Mouse (Mus musculus) cerebral cortex, adult 2 months (tissue): ENCODE results near the gene Ccl26.

Experiments used
- WGBS: fragments of 180-500 bp; shearing (Covaris S2); methylation state at CpG from one replicate; pipeline ENCODE4 v1.1.7; 2018; 5-methylcytosine and 5-hydroxymethylcytosine counted together

Gene Ccl26

GRCm38 (mm10) chr5:135563469-135563868, at the start of gene Ccl26:
Gene Ccl26, minus strand, starts transcription at chr5:135563569.
- WGBS = 84% methylated on average over 3 of the region's 3 CpGs

- 85% methylated on average over 4 of the region's 4 CpGs for whole genome bisulfite sequencing
Observed at GRCm38 (mm10) chr5:135609794-135610193, 46.4 kb upstream of the Ccl26 start.

- WGBS = 38% methylated on average over 1 of the region's 1 CpGs
Observed at GRCm38 (mm10) chr5:135607581-135607980, 44.2 kb upstream of the Ccl26 start.

- WGBS = no CpG with 5 or more reads among the region's 1 CpGs
Observed at GRCm38 (mm10) chr5:135606717-135607116, 43.3 kb upstream of the Ccl26 start.

GRCm38 (mm10) chr5:135604643-135605042, 41.3 kb upstream of the Ccl26 start:
- WGBS = no CpG with 5 or more reads among the region's 1 CpGs

- 84% methylated on average over 12 of the region's 12 CpGs for WGBS
Observed at GRCm38 (mm10) chr5:135589996-135590784, 26.8 kb upstream of the Ccl26 start.

- 86% methylated on average over 4 of the region's 4 CpGs for WGBS
Observed at GRCm38 (mm10) chr5:135587764-135588163, 24.4 kb upstream of the Ccl26 start.

- WGBS = 94% methylated on average over 8 of the region's 8 CpGs
Observed at GRCm38 (mm10) chr5:135585691-135586090, 22.3 kb upstream of the Ccl26 start.

GRCm38 (mm10) chr5:135582330-135582729, 19.0 kb upstream of the Ccl26 start:
- WGBS = 50% methylated on average over 4 of the region's 4 CpGs

GRCm38 (mm10) chr5:135579331-135579751, 16.0 kb upstream of the Ccl26 start:
- WGBS = 43% methylated on average over 10 of the region's 10 CpGs

- WGBS = 82% methylated on average over 4 of the region's 4 CpGs
Observed at GRCm38 (mm10) chr5:135576055-135576454, 12.7 kb upstream of the Ccl26 start.

GRCm38 (mm10) chr5:135573006-135573405, 9.6 kb upstream of the Ccl26 start, which contains the start of gene Ccl24:
Gene Ccl24, minus strand, starts transcription at chr5:135573049.
- 81% methylated on average over 6 of the region's 6 CpGs for WGBS

GRCm38 (mm10) chr5:135568698-135569097, 5.3 kb upstream of the Ccl26 start:
- WGBS = 39% methylated on average over 6 of the region's 6 CpGs

GRCm38 (mm10) chr5:135567556-135568265, 4.3 kb upstream of the Ccl26 start:
- 94% methylated on average over 6 of the region's 6 CpGs for WGBS

GRCm38 (mm10) chr5:135557671-135558070, 5.7 kb downstream of the Ccl26 start:
- 45% methylated on average over 3 of the region's 3 CpGs for WGBS

GRCm38 (mm10) chr5:135557051-135557450, 6.3 kb downstream of the Ccl26 start:
- WGBS = 77% methylated on average over 4 of the region's 4 CpGs

GRCm38 (mm10) chr5:135556259-135556658, 7.1 kb downstream of the Ccl26 start:
- 90% methylated on average over 3 of the region's 4 CpGs for WGBS

GRCm38 (mm10) chr5:135551591-135551990, 11.8 kb downstream of the Ccl26 start:
- 76% methylated on average over 3 of the region's 3 CpGs for WGBS

GRCm38 (mm10) chr5:135550910-135551309, 12.5 kb downstream of the Ccl26 start:
- WGBS = 28% methylated on average over 3 of the region's 3 CpGs

GRCm38 (mm10) chr5:135547990-135548389, 15.4 kb downstream of the Ccl26 start:
- WGBS = 94% methylated on average over 2 of the region's 2 CpGs

- WGBS = under 1% methylated on average over 46 of the region's 46 CpGs
Observed at GRCm38 (mm10) chr5:135544865-135545797, 18.2 kb downstream of the Ccl26 start, which contains the start of gene Hip1. Gene Hip1, minus strand, starts transcription at chr5:135545120.
